Mouse (Mus musculus) cerebellum, postnatal 14 days (tissue): ENCODE measurements around the gene Prep.

Source experiments
- DNase-seq, 2 experiments: peaks; one replicate each; pipeline ENCODE4 v3.0.0; 2021; ENCODE audit warnings: mixed read lengths in 2 of 2

The Prep gene

GRCm38 (mm10) chr10:45066931-45067308 is at the start of gene Prep:
Gene Prep (plus strand): TSS chr10:45067203.
- DNase-seq: peak; percentile 93 to 94

GRCm38 (mm10) chr10:45017352-45017751 is 49.7 kb upstream of the Prep start:
- no peak for DNase-seq

- no peak for DNase-seq
These were observed 49.2 kb upstream of the Prep start for GRCm38 (mm10) chr10:45017851-45018250.

- no peak for DNase-seq
These were observed 47.6 kb upstream of the Prep start for GRCm38 (mm10) chr10:45019418-45019817.

GRCm38 (mm10) chr10:45019849-45020248 is 47.2 kb upstream of the Prep start:
- DNase-seq: no peak

- DNase-seq: no peak
These were observed 46.7 kb upstream of the Prep start for GRCm38 (mm10) chr10:45020291-45020690.

- no peak for DNase-seq
These were observed 41.8 kb upstream of the Prep start for GRCm38 (mm10) chr10:45025184-45025583.

GRCm38 (mm10) chr10:45026935-45027334 is 40.1 kb upstream of the Prep start:
- DNase-seq: no peak

- peak; percentile 88 to 91 for DNase-seq
These were observed 21.6 kb upstream of the Prep start for GRCm38 (mm10) chr10:45045268-45045928.

GRCm38 (mm10) chr10:45048158-45048557 is 18.8 kb upstream of the Prep start:
- no peak for DNase-seq

GRCm38 (mm10) chr10:45048622-45049021 is 18.4 kb upstream of the Prep start:
- no peak for DNase-seq

GRCm38 (mm10) chr10:45051125-45051744 is 15.8 kb upstream of the Prep start:
- DNase-seq: peak; percentile 79 to 86

GRCm38 (mm10) chr10:45058361-45058760 is 8.6 kb upstream of the Prep start:
- DNase-seq: no peak

- DNase-seq: no peak
These were observed 6.2 kb upstream of the Prep start for GRCm38 (mm10) chr10:45060841-45061240.

GRCm38 (mm10) chr10:45066131-45066930 is 672 bp upstream of the Prep start:
- peak; percentile 25 to 33 for DNase-seq

- peak in 1 of 2 experiments; percentile 28 for DNase-seq
These were observed 478 bp downstream of the Prep start for GRCm38 (mm10) chr10:45067436-45067925.

GRCm38 (mm10) chr10:45069557-45069956 is 2.6 kb downstream of the Prep start:
- no peak for DNase-seq

- no peak for DNase-seq
These were observed 3.4 kb downstream of the Prep start for GRCm38 (mm10) chr10:45070362-45070761.

- DNase-seq: no peak
These were observed 4.2 kb downstream of the Prep start for GRCm38 (mm10) chr10:45070929-45071813.

- no peak for DNase-seq
These were observed 5.3 kb downstream of the Prep start for GRCm38 (mm10) chr10:45072339-45072738.

- DNase-seq: no peak
These were observed 7.5 kb downstream of the Prep start for GRCm38 (mm10) chr10:45074543-45074942.

GRCm38 (mm10) chr10:45075491-45076051 is 8.6 kb downstream of the Prep start:
- DNase-seq: no peak
